Mouse (Mus musculus): ENCODE data around the gene Lrrc57. TPM values are rescaled to one million over a fixed set of nuclear protein-coding genes. Genes with fewer than 3 reads are reported as not detected.
"Not testable (repeated sequence)": the region's sequence is repeated elsewhere in the genome, so short reads cannot be mapped to it uniquely, and the experiment has no call there.

Lrrc57 gene
- polyA plus RNA-seq, 1 experiment, result 27.3 TPM

- Histone ChIP-seq H3K4me1 (ENCODE audit: control insufficient read depth, insufficient read depth, low read length) (no peaks in the 10 kb centered on the region), H3K27ac (ENCODE audit: insufficient read depth, low read length) (no peak overlapping the region), H3K4me3 (replicated peaks; ENCODE audit: insufficient read depth, low read depth, low read length) (no peak overlapping the region), H3K27me3 (ENCODE audit: control insufficient read depth, insufficient read depth, low read length) (no peaks in the 10 kb centered on the region)
- 76% methylated on average over 1 of the region's 1 CpGs for WGBS
- TF ChIP-seq CTCF (IDR thresholded peaks at IDR 0.05; ENCODE audit: borderline replicate concordance, insufficient read depth, low read depth, low read length), result no peak
- no peak for TF ChIP-seq POLR2A (IDR thresholded peaks at IDR 0.05; ENCODE audit: borderline replicate concordance, insufficient read depth, low read length)
- no peak for DNase-seq
Observed at GRCm38 (mm10) chr2:120592227-120592626, 17.1 kb downstream of the Lrrc57 start.

GRCm38 (mm10) chr2:120589759-120590158, 19.6 kb downstream of the Lrrc57 start:
- WGBS, result 78% methylated on average over 5 of the region's 5 CpGs
- Histone ChIP-seq H3K4me3 (replicated peaks; ENCODE audit: insufficient read depth, low read depth, low read length) (no peak overlapping the region), H3K27me3 (ENCODE audit: control insufficient read depth, insufficient read depth, low read length) (no peaks in the 10 kb centered on the region), H3K27ac (ENCODE audit: insufficient read depth, low read length) (no peak overlapping the region), H3K4me1 (ENCODE audit: control insufficient read depth, insufficient read depth, low read length) (no peaks in the 10 kb centered on the region)
- no peak for TF ChIP-seq POLR2A (IDR thresholded peaks at IDR 0.05; ENCODE audit: borderline replicate concordance, insufficient read depth, low read length)
- no peak for TF ChIP-seq CTCF (IDR thresholded peaks at IDR 0.05; ENCODE audit: borderline replicate concordance, insufficient read depth, low read depth, low read length)
- DNase-seq, result no peak

GRCm38 (mm10) chr2:120578286-120578685, 31.0 kb downstream of the Lrrc57 start:
- WGBS, result 83% methylated on average over 5 of the region's 5 CpGs
- TF ChIP-seq CTCF (IDR thresholded peaks at IDR 0.05; ENCODE audit: borderline replicate concordance, insufficient read depth, low read depth, low read length) (no peak), POLR2A (IDR thresholded peaks at IDR 0.05; ENCODE audit: borderline replicate concordance, insufficient read depth, low read length) (no peak)
- H3K4me3 ChIP-seq (replicated peaks; ENCODE audit: insufficient read depth, low read depth, low read length), result no peak overlapping the region
- H3K27me3 ChIP-seq (ENCODE audit: control insufficient read depth, insufficient read depth, low read length), result no peaks in the 10 kb centered on the region
- DNase-seq, result no peak
- no peaks in the 10 kb centered on the region for H3K4me1 ChIP-seq (ENCODE audit: control insufficient read depth, insufficient read depth, low read length)
- H3K27ac ChIP-seq (ENCODE audit: insufficient read depth, low read length), result no peak overlapping the region

- H3K4me1 ChIP-seq (ENCODE audit: control insufficient read depth, insufficient read depth, low read length), result no peaks in the 10 kb centered on the region
- no peak for DNase-seq
- no peaks in the 10 kb centered on the region for H3K27me3 ChIP-seq (ENCODE audit: control insufficient read depth, insufficient read depth, low read length)
- no peak overlapping the region for H3K4me3 ChIP-seq (replicated peaks; ENCODE audit: insufficient read depth, low read depth, low read length)
- TF ChIP-seq CTCF (IDR thresholded peaks at IDR 0.05; ENCODE audit: borderline replicate concordance, insufficient read depth, low read depth, low read length) (no peak), POLR2A (IDR thresholded peaks at IDR 0.05; ENCODE audit: borderline replicate concordance, insufficient read depth, low read length) (no peak)
- 77% methylated on average over 4 of the region's 4 CpGs for whole genome bisulfite sequencing
- no peak overlapping the region for H3K27ac ChIP-seq (ENCODE audit: insufficient read depth, low read length)
Observed at GRCm38 (mm10) chr2:120577799-120578198, 31.5 kb downstream of the Lrrc57 start.

GRCm38 (mm10) chr2:120575978-120576377, 33.3 kb downstream of the Lrrc57 start:
- Histone ChIP-seq H3K4me3 (replicated peaks; ENCODE audit: insufficient read depth, low read depth, low read length) (no peak overlapping the region), H3K27me3 (ENCODE audit: control insufficient read depth, insufficient read depth, low read length) (no peaks in the 10 kb centered on the region), H3K4me1 (ENCODE audit: control insufficient read depth, insufficient read depth, low read length) (no peaks in the 10 kb centered on the region), H3K27ac (ENCODE audit: insufficient read depth, low read length) (no peak overlapping the region)
- TF ChIP-seq CTCF (IDR thresholded peaks at IDR 0.05; ENCODE audit: borderline replicate concordance, insufficient read depth, low read depth, low read length), result no peak
- no peak for TF ChIP-seq POLR2A (IDR thresholded peaks at IDR 0.05; ENCODE audit: borderline replicate concordance, insufficient read depth, low read length)
- WGBS, result 88% methylated on average over 2 of the region's 2 CpGs
- no peak for DNase-seq

GRCm38 (mm10) chr2:120575121-120575520, 34.2 kb downstream of the Lrrc57 start:
- Histone ChIP-seq H3K27me3 (ENCODE audit: control insufficient read depth, insufficient read depth, low read length) (no peaks in the 10 kb centered on the region), H3K4me1 (ENCODE audit: control insufficient read depth, insufficient read depth, low read length) (no peaks in the 10 kb centered on the region), H3K4me3 (replicated peaks; ENCODE audit: insufficient read depth, low read depth, low read length) (no peak overlapping the region), H3K27ac (ENCODE audit: insufficient read depth, low read length) (no peak overlapping the region)
- DNase-seq, result no peak
- no peak for TF ChIP-seq CTCF (IDR thresholded peaks at IDR 0.05; ENCODE audit: borderline replicate concordance, insufficient read depth, low read depth, low read length)
- no peak for TF ChIP-seq POLR2A (IDR thresholded peaks at IDR 0.05; ENCODE audit: borderline replicate concordance, insufficient read depth, low read length)
- 91% methylated on average over 3 of the region's 3 CpGs for WGBS

GRCm38 (mm10) chr2:120572161-120572560, 37.2 kb downstream of the Lrrc57 start:
- H3K27ac ChIP-seq (ENCODE audit: insufficient read depth, low read length); H3K4me1 ChIP-seq (ENCODE audit: control insufficient read depth, insufficient read depth, low read length); H3K4me3 ChIP-seq (replicated peaks; ENCODE audit: insufficient read depth, low read depth, low read length); H3K27me3 ChIP-seq (ENCODE audit: control insufficient read depth, insufficient read depth, low read length); DNase-seq: not testable (repeated sequence)
- 94% methylated on average over 3 of the region's 3 CpGs for WGBS

GRCm38 (mm10) chr2:120571081-120571480, 38.2 kb downstream of the Lrrc57 start:
- DNase-seq, result no peak
- Histone ChIP-seq H3K27me3 (ENCODE audit: control insufficient read depth, insufficient read depth, low read length) (no peaks in the 10 kb centered on the region), H3K4me1 (ENCODE audit: control insufficient read depth, insufficient read depth, low read length) (no peaks in the 10 kb centered on the region; the same call in 1 of the 2 replicates), H3K4me3 (replicated peaks; ENCODE audit: insufficient read depth, low read depth, low read length) (no peak overlapping the region), H3K27ac (ENCODE audit: insufficient read depth, low read length) (no peak overlapping the region)
- 95% methylated on average over 3 of the region's 3 CpGs for WGBS
- TF ChIP-seq POLR2A (IDR thresholded peaks at IDR 0.05; ENCODE audit: borderline replicate concordance, insufficient read depth, low read length), result no peak
- TF ChIP-seq CTCF (IDR thresholded peaks at IDR 0.05; ENCODE audit: borderline replicate concordance, insufficient read depth, low read depth, low read length), result no peak

Measured in cerebellum, adult 2 months (tissue).